Mouse (Mus musculus) limb, embryonic 11.5 days (tissue): ENCODE measurements around the gene Atg101. TPM values are rescaled to one million over a fixed set of nuclear protein-coding genes. Genes with fewer than 3 reads are reported as not detected.
"Not testable (repeated sequence)": the region's sequence is repeated elsewhere in the genome, so short reads cannot be mapped to it uniquely, and the experiment has no call there.

Source experiments
- ATAC-seq: fragments of 200-750 bp; cut with Nextera tagmentation; 2 replicates; pipeline ENCODE4 v1.8.0; 2017; ENCODE audit warnings: low read depth; ENCODE audit not compliant: insufficient number of reproducible peaks, low FRiP score, low TSS enrichment
- DNase-seq: peaks from one replicate; pipeline ENCODE4 v3.0.0-alpha.2; 2015; ENCODE audit warnings: low spot score
- H3K27ac ChIP-seq: fragments of 300-500 bp; sonication (generic); replicated peaks from 2 replicates; pipeline ENCODE4 v1.5.1; 2014; ENCODE audit warnings: low read depth, mild to moderate bottlenecking, low read length
- H3K27me3 ChIP-seq: fragments of 300-500 bp; sonication (generic); 2 replicates; pipeline ENCODE4 v1.6.1; 2014; ENCODE audit warnings: mild to moderate bottlenecking, low read length, mixed read lengths; ENCODE audit not compliant: control insufficient read depth, insufficient read depth
- H3K36me3 ChIP-seq: fragments of 300-500 bp; sonication (generic); 2 replicates; pipeline ENCODE4 v1.6.1; 2014; ENCODE audit warnings: mild to moderate bottlenecking, low read length, moderate library complexity, mixed read lengths; ENCODE audit not compliant: control insufficient read depth, insufficient read depth
- H3K4me1 ChIP-seq: fragments of 300-500 bp; sonication (generic); 2 replicates; pipeline ENCODE4 v1.6.1; 2014; ENCODE audit warnings: low read length, mixed read lengths; ENCODE audit not compliant: control insufficient read depth, insufficient read depth
- H3K4me2 ChIP-seq: fragments of 300-500 bp; sonication (generic); 2 replicates; pipeline ENCODE4 v1.6.1; 2014; ENCODE audit warnings: low read depth, mild to moderate bottlenecking, moderate library complexity; ENCODE audit not compliant: severe bottlenecking
- H3K4me3 ChIP-seq: fragments of 300-500 bp; sonication (generic); 2 replicates; pipeline ENCODE4 v1.5.1; 2014; ENCODE audit warnings: low read depth, low read length
- H3K9ac ChIP-seq: fragments of 300-500 bp; sonication (generic); 2 replicates; pipeline ENCODE4 v1.6.1; 2014; ENCODE audit warnings: mild to moderate bottlenecking, low read length
- H3K9me3 ChIP-seq: fragments of 300-500 bp; sonication (generic); 2 replicates; pipeline ENCODE4 v1.6.1; 2016; ENCODE audit warnings: low read length; ENCODE audit not compliant: control insufficient read depth
- WGBS: fragments of 180-500 bp; shearing (Covaris S2); extraction: QIAGEN DNeasy Blood & Tissue Kit; methylation state at CpG from one replicate; pipeline ENCODE4 v1.1.7; 2014; 5-methylcytosine and 5-hydroxymethylcytosine counted together
- polyA plus RNA-seq: library from polyadenylated mRNA; unstranded; fragments of >200 nt; fragmentation: Nextera tagmentation; extraction: Ambion mirVana; gene quantifications from 2 replicates; pipeline ENCODE4 v1.2.1, GENCODE M21; 2014

Atg101 gene
- polyA plus RNA-seq, 1 experiment from 2014 or later: 73.1 TPM

DNA sequence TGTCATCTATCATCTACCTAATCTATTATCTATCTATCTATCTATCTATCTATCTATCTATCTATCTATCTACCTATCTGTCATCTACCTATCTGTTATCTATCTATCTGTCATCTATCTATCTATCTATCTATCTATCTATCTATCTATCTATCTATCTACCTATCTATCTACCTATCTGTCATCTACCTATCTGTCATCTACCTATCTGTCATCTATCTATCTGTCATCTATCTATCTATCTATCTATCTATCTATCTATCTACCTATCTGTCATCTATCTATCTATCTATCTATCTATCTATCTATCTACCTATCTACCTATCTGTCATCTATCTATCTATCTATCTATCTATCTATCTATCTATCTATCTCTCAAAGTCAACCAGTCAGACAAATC, 40.3 kb downstream of the Atg101 start:
- H3K4me3 ChIP-seq, H3K9me3 ChIP-seq, H3K36me3 ChIP-seq, H3K9ac ChIP-seq, DNase-seq, H3K4me1 ChIP-seq, ATAC-seq, H3K27me3 ChIP-seq, H3K4me2 ChIP-seq, H3K27ac ChIP-seq: not testable (repeated sequence)

DNA sequence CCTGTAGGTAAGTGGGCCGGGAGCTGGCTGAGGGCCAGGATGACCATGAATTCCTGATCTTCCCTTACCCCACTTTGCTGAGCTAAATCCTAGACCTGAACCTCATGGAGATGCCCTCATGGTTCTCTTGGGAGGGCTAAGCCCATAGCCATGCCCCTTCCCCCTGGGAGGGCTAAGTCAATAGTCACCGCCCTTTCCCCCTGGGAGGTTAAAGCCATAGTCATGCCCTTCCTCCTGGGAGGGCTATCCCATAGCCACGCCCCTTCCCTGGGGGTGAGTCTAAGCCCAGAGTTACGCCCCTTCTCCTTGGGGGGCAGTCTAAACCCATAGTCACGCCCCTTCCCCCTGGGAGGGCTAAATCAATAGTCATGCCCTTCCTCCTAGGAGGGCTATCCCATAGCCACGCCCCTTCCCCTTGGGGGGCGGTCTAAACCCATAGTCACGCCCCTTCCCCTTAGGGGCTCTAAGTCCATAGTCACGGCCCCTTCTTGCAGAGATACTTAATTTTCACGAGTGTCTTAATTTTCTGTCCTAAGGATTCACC, 42.0 kb downstream of the Atg101 start:
- no peak overlapping the region for H3K9ac ChIP-seq
- H3K4me2 ChIP-seq: no peak overlapping the region
- no peaks in the 10 kb centered on the region for H3K4me1 ChIP-seq
- DNase-seq: no peak
- H3K27ac ChIP-seq: no peak overlapping the region
- H3K4me3 ChIP-seq: no peak overlapping the region
- WGBS: 35% methylated on average over 10 of the region's 10 CpGs
- no peaks in the 10 kb centered on the region for H3K9me3 ChIP-seq
- ATAC-seq: no peak
- no peaks in the 10 kb centered on the region for H3K36me3 ChIP-seq
- no peaks in the 10 kb centered on the region for H3K27me3 ChIP-seq

DNA sequence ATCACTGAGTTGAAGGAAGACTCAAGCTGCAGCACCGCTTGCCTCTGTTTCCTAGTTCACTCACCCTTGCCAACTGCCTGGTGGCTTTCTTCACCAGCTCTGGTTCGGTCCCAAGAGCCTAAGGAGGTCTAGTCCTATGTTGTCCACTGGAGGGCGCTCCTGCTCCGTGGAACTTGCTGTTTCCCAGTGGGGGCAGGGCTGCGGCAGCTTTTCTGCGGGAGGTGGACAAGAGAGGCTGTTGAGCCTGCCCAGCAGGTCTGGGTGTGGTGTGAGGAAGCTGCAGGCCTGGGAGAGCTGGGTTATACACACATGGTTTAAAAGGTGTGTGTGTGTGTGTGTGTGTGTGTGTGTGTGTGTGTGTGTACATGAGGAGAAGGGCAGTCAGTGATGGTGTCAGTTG, 43.2 kb downstream of the Atg101 start:
- no peaks in the 10 kb centered on the region for H3K27me3 ChIP-seq
- H3K36me3 ChIP-seq: no peaks in the 10 kb centered on the region
- 7% methylated on average over 6 of the region's 6 CpGs for WGBS
- H3K9me3 ChIP-seq: no peaks in the 10 kb centered on the region
- no peak overlapping the region for H3K9ac ChIP-seq
- no peaks in the 10 kb centered on the region for H3K4me1 ChIP-seq
- ATAC-seq (no peak), DNase-seq (peak; percentile 88)
- H3K27ac ChIP-seq: no peak overlapping the region
- no peak overlapping the region for H3K4me3 ChIP-seq
- no peak overlapping the region for H3K4me2 ChIP-seq

DNA sequence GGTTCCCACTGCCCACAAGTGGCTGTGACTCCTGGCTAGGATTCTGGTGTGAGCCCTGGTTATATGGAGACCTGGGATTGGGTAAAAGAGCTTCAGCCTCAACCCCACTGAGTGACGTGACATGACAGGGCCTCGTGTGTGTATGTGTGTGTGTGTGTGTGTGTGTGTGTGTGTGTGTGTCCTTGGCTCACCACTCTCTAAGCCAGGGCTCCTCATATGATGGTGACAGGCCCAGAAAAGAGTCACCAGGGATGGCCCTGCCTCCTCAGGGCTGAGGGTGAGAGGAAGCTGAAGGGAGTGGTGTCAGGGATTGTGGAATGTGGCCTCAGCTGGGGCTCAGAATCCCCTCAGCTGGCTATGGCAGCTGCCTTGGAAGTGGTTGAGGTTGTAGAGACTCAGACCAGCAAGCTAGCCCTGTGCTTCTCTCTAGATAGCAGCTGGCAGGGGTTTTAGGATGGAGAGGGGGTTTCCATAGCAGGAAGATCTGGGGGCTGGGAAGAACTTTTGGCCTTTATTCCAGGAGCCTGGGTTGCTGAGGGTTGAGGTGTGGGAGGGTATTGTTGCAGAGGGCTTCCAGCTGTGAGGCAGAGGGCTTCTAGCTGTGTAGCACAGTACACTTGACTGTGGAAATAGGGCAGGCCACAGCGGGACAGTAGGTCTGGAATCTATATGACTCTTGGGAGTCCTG, 44.9 kb downstream of the Atg101 start:
- Histone ChIP-seq H3K4me2 (no peak overlapping the region), H3K36me3 (no peaks in the 10 kb centered on the region), H3K9ac (no peak overlapping the region), H3K4me3 (no peak overlapping the region), H3K9me3 (no peaks in the 10 kb centered on the region), H3K27ac (no peak overlapping the region), H3K4me1 (no peaks in the 10 kb centered on the region), H3K27me3 (no peaks in the 10 kb centered on the region)
- DNase-seq: no peak
- WGBS: 76% methylated on average over 3 of the region's 3 CpGs
- no peak for ATAC-seq

DNA sequence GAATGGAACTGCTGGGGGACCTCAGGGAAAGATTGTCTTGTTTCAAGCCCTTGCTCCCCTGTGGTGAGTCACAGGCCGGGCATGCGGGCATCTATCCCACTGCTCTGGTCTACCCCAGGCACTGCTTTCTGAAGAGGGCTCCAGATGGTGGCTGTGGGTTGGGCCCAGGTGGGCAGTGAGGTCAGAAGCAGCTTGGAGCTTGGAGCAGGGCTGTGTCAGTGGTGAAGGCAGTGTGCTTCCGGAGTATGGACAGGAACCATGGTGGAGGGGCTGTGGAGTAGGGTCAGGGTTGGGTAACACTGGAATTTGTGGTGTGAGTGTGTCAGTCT, 45.5 kb downstream of the Atg101 start:
- H3K36me3 ChIP-seq: no peaks in the 10 kb centered on the region
- ATAC-seq (no peak), DNase-seq (no peak)
- no peaks in the 10 kb centered on the region for H3K4me1 ChIP-seq
- H3K4me3 ChIP-seq: no peak overlapping the region
- WGBS: 83% methylated on average over 3 of the region's 3 CpGs
- H3K9ac ChIP-seq: no peak overlapping the region
- H3K27me3 ChIP-seq: no peaks in the 10 kb centered on the region
- no peaks in the 10 kb centered on the region for H3K9me3 ChIP-seq
- no peak overlapping the region for H3K4me2 ChIP-seq
- no peak overlapping the region for H3K27ac ChIP-seq

DNA sequence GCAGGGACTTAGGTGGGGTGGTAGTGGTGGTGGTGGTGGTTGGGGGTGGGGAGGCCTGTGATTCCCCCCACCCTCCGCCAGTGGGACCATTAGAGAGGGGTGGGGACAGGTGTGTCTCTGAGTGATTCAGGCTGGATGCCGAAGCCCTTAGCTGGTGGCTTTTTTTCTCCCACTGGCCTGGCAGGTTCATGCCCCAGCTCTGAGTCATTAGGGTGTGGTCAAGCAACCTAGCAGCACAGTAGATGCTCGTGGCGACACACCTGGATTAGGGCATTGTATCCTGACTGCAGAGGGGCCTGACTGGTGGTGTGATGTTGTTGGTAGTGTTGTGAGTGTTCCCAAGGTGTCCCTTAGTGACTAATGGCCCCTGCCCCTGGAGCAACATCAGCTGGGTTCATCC, 47.0 kb downstream of the Atg101 start:
- no peak overlapping the region for H3K9ac ChIP-seq
- H3K4me1 ChIP-seq: no peaks in the 10 kb centered on the region
- no peak overlapping the region for H3K4me2 ChIP-seq
- no peak overlapping the region for H3K4me3 ChIP-seq
- H3K27me3 ChIP-seq: no peaks in the 10 kb centered on the region
- no peaks in the 10 kb centered on the region for H3K9me3 ChIP-seq
- no peak overlapping the region for H3K27ac ChIP-seq
- H3K36me3 ChIP-seq: no peaks in the 10 kb centered on the region
- WGBS: 73% methylated on average over 4 of the region's 4 CpGs
- ATAC-seq (no peak), DNase-seq (no peak)

DNA sequence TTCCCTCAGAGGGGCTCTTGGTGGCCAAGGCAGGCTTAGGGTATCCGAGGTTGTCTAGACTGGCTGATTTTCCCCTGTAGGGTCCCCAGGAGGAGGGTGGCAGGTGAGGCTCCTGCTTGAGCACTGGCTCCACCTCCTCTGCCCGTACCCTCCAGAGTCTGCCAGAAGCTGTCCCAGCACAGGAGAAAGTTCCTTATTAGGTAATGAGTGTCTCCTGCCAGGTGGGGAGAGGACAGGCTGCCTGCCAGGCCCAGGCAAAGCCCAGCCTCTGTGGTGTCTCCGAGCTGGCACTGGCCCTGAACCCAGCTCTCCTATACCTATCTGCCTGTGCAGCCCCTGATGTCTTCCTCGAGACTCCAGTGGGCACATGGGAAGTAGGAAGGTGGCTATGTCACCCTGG, 48.3 kb downstream of the Atg101 start:
- no peaks in the 10 kb centered on the region for H3K9me3 ChIP-seq
- DNase-seq: no peak
- no peak overlapping the region for H3K27ac ChIP-seq

DNA sequence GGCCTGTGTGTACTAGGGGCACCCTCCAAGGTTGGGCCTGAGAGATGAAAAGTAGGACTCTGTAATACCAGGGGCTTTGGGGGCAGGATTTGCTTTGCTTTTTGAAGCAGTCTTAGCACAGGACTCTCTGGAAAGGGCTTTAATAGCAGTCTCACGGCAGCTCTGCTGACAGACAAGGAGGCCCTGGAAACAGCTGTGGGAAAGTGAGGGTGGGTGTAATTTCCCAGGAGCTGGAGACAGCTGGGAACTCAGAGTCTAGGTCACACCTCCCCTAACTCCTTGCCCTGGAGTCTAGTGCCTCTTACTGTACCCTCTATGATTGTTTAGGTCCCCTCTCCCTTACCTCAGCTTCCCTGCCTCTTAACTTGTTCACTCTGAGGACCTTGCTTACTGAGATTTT, 49.1 kb downstream of the Atg101 start:
- Histone ChIP-seq H3K36me3 (no peaks in the 10 kb centered on the region), H3K27me3 (no peaks in the 10 kb centered on the region), H3K4me3 (no peak overlapping the region), H3K9ac (no peak overlapping the region), H3K27ac (no peak overlapping the region), H3K4me1 (no peaks in the 10 kb centered on the region), H3K9me3 (no peaks in the 10 kb centered on the region), H3K4me2 (no peak overlapping the region)
- ATAC-seq (no peak), DNase-seq (no peak)
- 13% methylated on average over 1 of the region's 1 CpGs for WGBS

More for the DNA sequence above, 48.3 kb downstream of the Atg101 start:
- Histone ChIP-seq H3K4me2 (no peak overlapping the region), H3K36me3 (no peaks in the 10 kb centered on the region), H3K27me3 (no peaks in the 10 kb centered on the region), H3K4me1 (no peaks in the 10 kb centered on the region), H3K4me3 (no peak overlapping the region), H3K9ac (no peak overlapping the region)
- no peak for ATAC-seq
- WGBS: 69% methylated on average over 4 of the region's 4 CpGs

DNA sequence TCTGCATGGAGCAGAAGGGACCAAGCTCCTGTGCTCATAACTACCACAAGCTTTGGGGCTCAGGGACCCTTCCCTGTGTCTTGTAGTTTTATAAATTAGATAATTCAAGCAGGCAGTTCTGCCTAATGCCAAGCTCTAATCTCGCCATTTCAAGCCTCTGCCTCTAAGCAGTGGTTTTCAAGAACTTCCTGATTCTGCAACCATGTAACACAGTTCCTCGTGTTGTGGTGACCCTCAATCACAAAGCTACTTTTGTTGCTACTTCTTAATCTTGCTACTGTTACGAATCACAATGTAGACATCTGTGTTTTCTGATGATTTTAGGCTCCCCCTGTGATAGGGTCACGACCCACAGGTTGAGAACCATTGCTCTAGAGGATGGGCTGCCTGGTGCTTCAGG, 49.6 kb downstream of the Atg101 start:
- H3K27ac ChIP-seq: no peak overlapping the region
- 73% methylated on average over 4 of the region's 4 CpGs for whole genome bisulfite sequencing

More for the DNA sequence above, 49.6 kb downstream of the Atg101 start:
- Histone ChIP-seq H3K4me1 (no peaks in the 10 kb centered on the region), H3K4me3 (no peak overlapping the region), H3K9me3 (no peaks in the 10 kb centered on the region), H3K4me2 (no peak overlapping the region), H3K36me3 (no peaks in the 10 kb centered on the region), H3K9ac (no peak overlapping the region), H3K27me3 (no peaks in the 10 kb centered on the region)
- DNase-seq: no peak
- no peak for ATAC-seq
